Comparison of ENCODE assay signal across 8 mouse cellular contexts in the genomic region with DNA sequence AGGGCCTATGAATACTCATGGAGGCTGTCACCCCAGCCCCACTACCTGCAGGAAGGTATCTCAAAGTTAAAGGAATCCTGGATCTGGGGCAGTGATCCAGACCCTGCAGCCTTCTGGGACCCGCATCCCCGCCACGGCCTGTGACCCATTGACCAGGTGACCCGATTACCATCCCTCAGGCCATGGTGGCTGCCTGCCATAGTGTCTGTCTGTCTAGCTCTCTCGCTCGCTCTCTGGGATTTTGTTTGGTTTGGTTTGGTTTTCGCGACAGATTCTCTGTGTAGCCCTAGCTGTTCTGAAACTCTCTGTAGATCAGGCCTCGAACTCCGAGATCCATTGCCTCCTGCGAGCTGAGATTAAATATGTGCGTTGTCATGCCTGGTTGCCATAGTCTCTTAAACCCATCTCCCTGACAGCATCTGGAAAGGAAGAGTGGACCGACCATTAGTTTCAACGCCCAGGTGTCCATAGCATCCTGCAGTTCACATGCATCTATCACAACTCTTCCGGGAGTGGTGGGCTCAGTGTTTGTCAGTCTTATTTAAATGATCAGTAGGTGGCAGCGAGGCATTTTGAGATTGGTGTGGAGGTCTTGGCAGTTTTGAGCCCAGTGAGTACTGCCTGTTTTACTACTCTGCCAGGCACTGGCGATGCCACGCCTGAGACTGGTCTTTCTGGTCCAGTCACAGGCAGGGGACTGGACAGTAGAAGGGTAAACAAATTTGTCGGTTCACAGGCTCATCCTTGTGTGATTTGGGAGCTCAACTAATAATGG. TPM values are rescaled to one million over a fixed set of nuclear protein-coding genes. Genes with fewer than 3 reads are reported as not detected.
DNase-seq lines count a peak whose midpoint lies in the region; ATAC-seq lines count a peak whose summit lies in the region.

No protein-coding gene starts in this region.

- H3K27ac ChIP-seq in forebrain, embryonic 13.5 days, result peak overlapping the region; percentile 66
- H3K27ac ChIP-seq in limb, embryonic 10.5 days, result peak overlapping the region; percentile 82
- peak overlapping the region; percentile 79 for H3K27ac ChIP-seq in neural tube, embryonic 14.5 days (ENCODE audit: low read depth, low read length)

- WGBS in forebrain, embryonic 13.5 days, result 19% methylated on average over 19 of the region's 19 CpGs
- 22% methylated on average over 19 of the region's 19 CpGs for WGBS in limb, embryonic 10.5 days
- 19% methylated on average over 19 of the region's 19 CpGs for WGBS in neural tube, embryonic 14.5 days

- ATAC-seq in megakaryocyte, adult 5-6 weeks (ENCODE audit: poor library complexity, severe bottlenecking), result no peak
- no peak for ATAC-seq in forebrain, embryonic 13.5 days
- ATAC-seq in neural tube, embryonic 14.5 days (ENCODE audit: low read depth), result no peak
- no peak for ATAC-seq in monocyte, adult 5-6 weeks (replicated peaks; ENCODE audit: insufficient number of reproducible peaks, low FRiP score, low TSS enrichment, poor library complexity, severe bottlenecking)

- peak overlapping the region; percentile 99 for H3K4me3 ChIP-seq in megakaryocyte, embryonic 14.5 days (replicated peaks)
- H3K4me3 ChIP-seq in forebrain, embryonic 13.5 days, result peak overlapping the region; percentile 90
- H3K4me3 ChIP-seq in limb, embryonic 10.5 days, result peak overlapping the region; percentile 70
- peak overlapping the region; percentile 86 for H3K4me3 ChIP-seq in neural tube, embryonic 14.5 days (ENCODE audit: low read depth, low read length)

- H3K4me2 ChIP-seq in forebrain, embryonic 13.5 days, result peak overlapping the region; percentile 92
- peak overlapping the region; percentile 68 for H3K4me2 ChIP-seq in neural tube, embryonic 14.5 days (ENCODE audit: low read depth, low read length)

- DNase-seq in adrenal gland, postnatal 14 days, result peak; percentile 71
- no peak for DNase-seq in adrenal gland, adult 8-10 months
- DNase-seq in limb, embryonic 10.5 days (ENCODE audit: low spot score), result no peak

- peaks cover 38% of the 10 kb centered on the region for H3K36me3 ChIP-seq in megakaryocyte, embryonic 14.5 days (replicated peaks; ENCODE audit: low read length)
- H3K36me3 ChIP-seq in forebrain, embryonic 13.5 days (ENCODE audit: poor library complexity, severe bottlenecking), result peaks cover 40% of the 10 kb centered on the region
- peaks cover 41% of the 10 kb centered on the region for H3K36me3 ChIP-seq in limb, embryonic 10.5 days
- peaks cover 4% of the 10 kb centered on the region; the same call in 1 of the 2 replicates for H3K36me3 ChIP-seq in neural tube, embryonic 14.5 days (ENCODE audit: control insufficient read depth, insufficient read depth, low read length)

- peaks cover 59% of the 10 kb centered on the region for H3K4me1 ChIP-seq in megakaryocyte, embryonic 14.5 days
- H3K4me1 ChIP-seq in forebrain, embryonic 13.5 days, result peaks cover 55% of the 10 kb centered on the region
- H3K4me1 ChIP-seq in limb, embryonic 10.5 days, result peaks cover 49% of the 10 kb centered on the region
- H3K4me1 ChIP-seq in neural tube, embryonic 14.5 days (ENCODE audit: control insufficient read depth, insufficient read depth, low read length), result peaks cover 28% of the 10 kb centered on the region

- peaks cover 31% of the 10 kb centered on the region for H3K27me3 ChIP-seq in megakaryocyte, embryonic 14.5 days (replicated peaks)
- H3K27me3 ChIP-seq in forebrain, embryonic 13.5 days, result no peaks in the 10 kb centered on the region
- no peaks in the 10 kb centered on the region for H3K27me3 ChIP-seq in limb, embryonic 10.5 days (ENCODE audit: low read depth, poor library complexity, severe bottlenecking)
- no peaks in the 10 kb centered on the region for H3K27me3 ChIP-seq in neural tube, embryonic 14.5 days (ENCODE audit: control insufficient read depth, insufficient read depth, low read length)

- H3K9ac ChIP-seq in forebrain, embryonic 13.5 days, result peak overlapping the region; percentile 74
- peak overlapping the region; percentile 60 for H3K9ac ChIP-seq in neural tube, embryonic 14.5 days (replicated peaks; ENCODE audit: low read depth, low read length)

- no peaks in the 10 kb centered on the region for H3K9me3 ChIP-seq in megakaryocyte, embryonic 14.5 days
- no peaks in the 10 kb centered on the region for H3K9me3 ChIP-seq in forebrain, embryonic 13.5 days (replicated peaks)
- H3K9me3 ChIP-seq in limb, embryonic 10.5 days (replicated peaks), result no peaks in the 10 kb centered on the region
- no peaks in the 10 kb centered on the region for H3K9me3 ChIP-seq in neural tube, embryonic 14.5 days (ENCODE audit: control insufficient read depth, low read length)

RNA-seq across cellular contexts. Expression of a gene that starts 0.6 kb away (rescaled TPM):
- 42.6 and 46.6 TPM in 2 replicates for total RNA-seq in adrenal gland, postnatal 14 days (2021)
- total RNA-seq in adrenal gland, adult 8-10 months (2022), result 10 to 100 TPM; 24.2 to 51.9 (median 36.7) TPM
- polyA plus RNA-seq in megakaryocyte, embryonic 14.5 days (2012; ENCODE audit: insufficient read depth, low replicate concordance), result 3.5 and 7.0 TPM in 2 replicates
- total RNA-seq in megakaryocyte, adult 5-6 weeks (2015), result 14.0 and 14.3 TPM in 2 replicates
- 10.1 and 15.8 TPM in 2 replicates for total RNA-seq in megakaryocyte, adult 5-6 weeks (2017)
- polyA plus RNA-seq in forebrain, embryonic 13.5 days (2015; fragmentation: Nextera tagmentation; extraction: Ambion mirVana), result 15.9 and 18.2 TPM in 2 replicates
- 23.3 and 25.8 TPM in 2 replicates for polyA plus RNA-seq in limb, embryonic 10.5 days (2016; fragmentation: Nextera tagmentation; extraction: Ambion mirVana)
- polyA plus RNA-seq in neural tube, embryonic 14.5 days (2014; fragmentation: Nextera tagmentation; extraction: Ambion mirVana), result 16.5 and 20.3 TPM in 2 replicates
- total RNA-seq in monocyte, adult 5-6 weeks (2017), result 6.4 to 14.7 TPM (median 8.7 TPM) in 3 replicates

RNA-seq across cellular contexts. Expression of a gene that starts 0.8 kb away (rescaled TPM):
- total RNA-seq in adrenal gland, postnatal 14 days (2021), result 9.7 and 12.0 TPM in 2 replicates
- 10 to 100 TPM; 10.1 to 20.4 (median 15.8) TPM for total RNA-seq in adrenal gland, adult 8-10 months (2022)
- 2.4 and 3.5 TPM in 2 replicates for polyA plus RNA-seq in megakaryocyte, embryonic 14.5 days (2012; ENCODE audit: insufficient read depth, low replicate concordance)
- 5.5 and 7.0 TPM in 2 replicates for total RNA-seq in megakaryocyte, adult 5-6 weeks (2015)
- total RNA-seq in megakaryocyte, adult 5-6 weeks (2017), result 2.7 and 10.1 TPM in 2 replicates
- 21.6 and 24.8 TPM in 2 replicates for polyA plus RNA-seq in forebrain, embryonic 13.5 days (2015; fragmentation: Nextera tagmentation; extraction: Ambion mirVana)
- polyA plus RNA-seq in limb, embryonic 10.5 days (2016; fragmentation: Nextera tagmentation; extraction: Ambion mirVana), result 6.3 and 9.1 TPM in 2 replicates
- 25.8 and 30.6 TPM in 2 replicates for polyA plus RNA-seq in neural tube, embryonic 14.5 days (2014; fragmentation: Nextera tagmentation; extraction: Ambion mirVana)
- total RNA-seq in monocyte, adult 5-6 weeks (2017), result 6.5 to 18.0 TPM (median 6.7 TPM) in 3 replicates

RNA-seq across cellular contexts. Expression of a gene that starts 38.9 kb away (rescaled TPM):
- total RNA-seq in adrenal gland, postnatal 14 days (2021), result not detected in 2 replicates
- total RNA-seq in adrenal gland, adult 8-10 months (2022), result not detected
- not detected in 2 replicates for polyA plus RNA-seq in megakaryocyte, embryonic 14.5 days (2012; ENCODE audit: insufficient read depth, low replicate concordance)
- total RNA-seq in megakaryocyte, adult 5-6 weeks (2015), result not detected in 2 replicates
- total RNA-seq in megakaryocyte, adult 5-6 weeks (2017), result not detected in 2 replicates
- polyA plus RNA-seq in forebrain, embryonic 13.5 days (2015; fragmentation: Nextera tagmentation; extraction: Ambion mirVana), result 0.79 and 2.4 TPM in 2 replicates
- 2.2 and 7.7 TPM in 2 replicates for polyA plus RNA-seq in limb, embryonic 10.5 days (2016; fragmentation: Nextera tagmentation; extraction: Ambion mirVana)
- 2.4 and 2.6 TPM in 2 replicates for polyA plus RNA-seq in neural tube, embryonic 14.5 days (2014; fragmentation: Nextera tagmentation; extraction: Ambion mirVana)
- total RNA-seq in monocyte, adult 5-6 weeks (2017), result not detected in 3 replicates

RNA-seq across cellular contexts. Expression of a gene that starts 48.4 kb away (rescaled TPM):
- total RNA-seq in adrenal gland, postnatal 14 days (2021), result 45.1 and 45.2 TPM in 2 replicates
- 100 to 1,000 TPM; 117 to 136 (median 124) TPM for total RNA-seq in adrenal gland, adult 8-10 months (2022)
- 16.5 and 50.7 TPM in 2 replicates for polyA plus RNA-seq in megakaryocyte, embryonic 14.5 days (2012; ENCODE audit: insufficient read depth, low replicate concordance)
- 13.8 and 19.0 TPM in 2 replicates for total RNA-seq in megakaryocyte, adult 5-6 weeks (2015)
- 31.9 and 36.0 TPM in 2 replicates for total RNA-seq in megakaryocyte, adult 5-6 weeks (2017)
- 6.9 and 8.3 TPM in 2 replicates for polyA plus RNA-seq in forebrain, embryonic 13.5 days (2015; fragmentation: Nextera tagmentation; extraction: Ambion mirVana)
- 13.1 and 14.1 TPM in 2 replicates for polyA plus RNA-seq in limb, embryonic 10.5 days (2016; fragmentation: Nextera tagmentation; extraction: Ambion mirVana)
- polyA plus RNA-seq in neural tube, embryonic 14.5 days (2014; fragmentation: Nextera tagmentation; extraction: Ambion mirVana), result 2.6 and 5.5 TPM in 2 replicates
- total RNA-seq in monocyte, adult 5-6 weeks (2017), result 24.7 to 50.7 TPM (median 27.8 TPM) in 3 replicates

RNA-seq across cellular contexts. Expression of a gene that starts 53.9 kb away (rescaled TPM):
- not detected in 2 replicates for total RNA-seq in adrenal gland, postnatal 14 days (2021)
- total RNA-seq in adrenal gland, adult 8-10 months (2022), result under 1 TPM in 1 of 4 experiments, not detected in 3; 0.40 TPM
- not detected in 2 replicates for polyA plus RNA-seq in megakaryocyte, embryonic 14.5 days (2012; ENCODE audit: insufficient read depth, low replicate concordance)
- not detected in 2 replicates for total RNA-seq in megakaryocyte, adult 5-6 weeks (2015)
- total RNA-seq in megakaryocyte, adult 5-6 weeks (2017), result not detected in 2 replicates
- not detected in 2 replicates for polyA plus RNA-seq in forebrain, embryonic 13.5 days (2015; fragmentation: Nextera tagmentation; extraction: Ambion mirVana)
- not detected in 2 replicates for polyA plus RNA-seq in limb, embryonic 10.5 days (2016; fragmentation: Nextera tagmentation; extraction: Ambion mirVana)
- 0.36 and 0.55 TPM in 2 replicates for polyA plus RNA-seq in neural tube, embryonic 14.5 days (2014; fragmentation: Nextera tagmentation; extraction: Ambion mirVana)
- total RNA-seq in monocyte, adult 5-6 weeks (2017), result not detected in 3 replicates
